Mouse (Mus musculus): ENCODE measurements at regions not wholly inside any gene's neighbourhood (a gene's known extent, or its start where the extent isn't known, plus 50 kb on each side); places are given as distances from the start of the nearest gene placed in this dataset.

DNA sequence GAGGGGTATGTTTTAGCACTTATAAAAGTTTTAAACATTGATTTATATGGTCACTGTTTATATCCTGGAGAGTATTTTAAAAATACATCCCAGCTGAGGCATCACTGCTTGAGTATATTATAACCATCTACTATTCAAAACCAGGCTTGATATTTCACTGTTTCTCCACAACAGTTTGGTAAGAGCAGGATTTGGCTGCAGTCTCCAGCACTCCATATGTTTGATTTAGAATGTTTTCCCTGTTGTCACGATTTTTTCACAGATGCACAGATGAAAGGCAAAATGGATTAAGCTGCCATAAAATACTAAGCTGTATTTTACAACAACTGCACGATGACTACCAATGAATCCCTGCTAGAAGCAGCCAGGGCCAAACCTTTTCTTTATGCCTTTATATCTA, 166.6 kb downstream of the Cox7b2 start:
- peak; percentile 5 for DNase-seq

DNA sequence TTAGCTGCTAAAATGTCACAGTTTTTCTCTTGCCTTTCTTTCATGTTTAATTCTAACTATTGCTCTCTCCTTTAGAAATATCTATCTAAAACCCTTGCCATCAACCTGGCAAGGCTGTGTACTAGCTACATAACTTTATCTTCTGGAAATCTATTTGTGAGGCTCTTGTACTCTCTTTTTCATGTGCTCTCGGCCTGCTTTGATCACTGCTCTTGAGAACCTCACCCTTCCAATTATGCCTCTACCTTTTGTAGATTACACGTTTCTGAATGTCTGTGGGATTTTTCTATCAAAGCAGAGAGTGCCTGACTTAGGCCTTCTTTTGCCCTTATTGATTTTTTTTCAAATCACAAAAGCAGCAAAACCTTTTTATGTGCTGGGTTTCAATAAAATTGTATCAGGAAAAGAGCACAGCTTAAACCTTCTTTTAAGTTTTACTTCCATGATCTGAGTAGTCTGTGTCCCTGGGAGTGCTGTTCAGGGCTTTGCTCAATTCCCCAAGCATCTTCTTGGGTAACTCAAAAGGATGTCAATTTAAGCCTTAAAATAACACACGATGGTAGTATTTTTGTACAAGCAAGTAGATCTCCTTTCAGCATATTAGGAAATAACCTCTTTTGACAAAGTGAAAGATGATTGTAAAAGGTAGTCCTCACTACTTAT, 181.7 kb downstream of the Cox7b2 start:
- no peak for DNase-seq

DNA sequence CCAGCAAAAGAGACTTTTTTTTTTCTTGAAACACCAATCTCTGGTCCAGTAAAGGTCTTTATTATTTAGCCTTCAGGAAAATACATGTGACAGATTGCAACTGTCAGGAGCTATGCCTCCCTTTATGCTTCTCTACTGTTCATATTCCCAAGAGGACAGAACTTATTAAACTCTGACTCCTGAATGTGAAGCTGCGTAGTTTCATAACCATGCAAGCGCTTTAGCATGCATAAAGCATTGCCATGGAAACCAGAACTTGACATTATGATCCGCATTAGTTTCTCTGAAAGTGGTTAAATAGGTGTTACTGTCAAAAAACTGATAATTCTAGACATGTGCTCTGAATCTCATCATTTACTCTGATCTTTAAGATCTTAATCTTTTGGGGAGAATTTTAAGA, 206.5 kb downstream of the Cox7b2 start:
- DNase-seq: no peak

DNA sequence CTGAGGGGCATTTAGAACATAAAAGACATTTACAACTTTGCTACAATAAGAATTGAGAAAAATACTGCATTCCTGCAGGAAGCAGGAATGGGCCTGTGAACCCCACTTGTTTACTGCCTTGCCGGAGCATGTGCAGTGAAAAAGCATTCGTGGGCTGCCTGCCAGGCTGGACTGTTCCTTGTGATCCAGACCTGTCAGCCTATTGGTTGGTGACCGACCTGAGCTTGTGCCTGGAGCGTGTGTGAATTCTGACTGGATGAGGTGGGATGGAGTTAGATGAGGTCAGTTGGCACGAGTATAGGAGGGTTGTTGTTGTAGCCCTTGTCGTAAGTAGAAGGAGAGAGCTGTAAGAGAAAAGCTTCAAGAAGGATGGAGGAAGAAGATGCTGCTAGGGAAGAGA, 213.8 kb upstream of the Gabra2 start:
- DNase-seq: peak; percentile 68

DNA sequence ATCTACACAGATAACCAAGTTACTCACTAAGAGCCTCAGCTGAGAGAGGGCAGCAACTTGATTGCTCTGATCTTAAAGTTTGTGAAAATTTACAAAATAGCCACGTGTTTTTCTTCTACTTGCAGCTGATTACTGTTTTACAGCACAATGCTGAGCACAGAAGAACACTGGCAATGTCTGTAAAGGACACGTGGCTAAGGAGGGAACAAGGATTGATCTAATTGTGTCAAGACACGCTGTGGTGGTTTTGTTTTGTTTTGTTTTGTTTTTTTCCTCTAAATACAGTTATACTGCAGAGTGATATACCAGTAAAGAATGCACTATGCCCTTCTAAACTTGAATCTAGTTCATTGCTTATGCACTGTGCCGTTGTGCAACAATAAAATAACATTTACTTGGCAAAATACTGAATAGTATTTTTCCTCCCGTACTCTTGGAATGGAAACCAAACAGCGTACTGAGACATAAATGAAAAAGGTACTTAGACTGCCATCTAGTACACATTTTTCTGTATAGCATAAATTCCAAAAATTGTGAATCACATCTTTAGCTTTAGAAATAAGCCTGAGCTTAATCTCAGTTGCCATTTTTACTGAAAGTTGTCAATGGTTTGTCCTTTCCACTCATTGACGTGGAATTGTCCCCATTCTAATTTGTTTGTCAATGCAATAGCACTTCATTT, 166.7 kb upstream of the Gabra2 start:
- DNase-seq: no peak

DNA sequence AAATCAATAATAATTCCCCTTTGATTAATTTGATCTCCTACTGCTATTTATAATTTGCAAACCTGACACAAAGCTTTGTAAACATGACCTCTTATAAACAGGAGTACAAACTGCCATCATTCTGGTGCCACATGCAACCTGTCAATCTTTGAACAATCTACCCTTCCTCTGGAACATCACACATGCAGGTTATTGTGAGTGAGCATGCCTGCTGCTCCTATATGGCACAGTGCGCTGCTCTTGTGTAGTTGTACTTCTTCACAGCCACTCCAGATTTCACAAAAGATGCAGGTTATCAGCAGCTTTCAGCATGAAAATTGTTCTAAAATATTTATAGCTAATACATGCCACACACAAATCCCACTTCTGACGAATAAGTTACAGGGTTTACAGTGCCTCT, 153.6 kb upstream of the Gabra2 start:
- no peak for DNase-seq

DNA sequence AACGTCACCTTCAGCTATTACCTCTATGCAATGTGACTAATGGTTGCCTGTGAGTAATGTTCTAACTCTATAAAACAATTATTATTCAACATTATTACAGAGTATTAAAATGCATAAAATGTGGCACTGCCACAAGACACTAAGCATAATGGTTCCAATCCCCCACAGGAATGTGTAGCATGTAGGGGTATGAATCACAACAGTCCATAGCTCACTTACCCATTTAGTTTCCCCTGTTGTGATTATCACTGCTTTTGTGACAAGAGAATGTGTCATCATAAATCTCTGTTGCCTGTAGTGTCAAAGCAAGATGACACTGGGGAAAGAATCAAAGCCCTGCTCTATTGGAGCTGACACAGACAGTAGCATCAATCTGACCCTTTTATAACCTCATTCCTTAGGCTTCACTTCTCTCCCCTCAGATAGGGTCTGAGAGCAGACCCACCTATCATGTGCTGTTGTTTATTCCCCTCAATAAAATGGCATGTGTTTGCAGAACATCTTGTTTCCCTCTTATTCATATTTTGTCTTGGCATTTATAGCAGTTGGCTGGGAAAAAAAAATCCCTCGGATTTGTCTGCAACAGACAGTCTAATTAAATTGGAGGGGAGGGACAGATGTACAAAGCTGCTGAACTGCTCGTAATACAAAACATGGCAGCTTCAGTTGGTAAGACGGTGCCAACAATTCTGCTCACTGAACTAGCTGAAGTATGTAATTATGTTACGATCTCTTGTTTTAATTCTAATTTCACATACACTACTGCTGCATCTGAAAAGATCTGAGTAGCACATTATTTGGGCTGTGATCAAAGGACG, 152.9 kb upstream of the Gabra2 start:
- DNase-seq: no peak

DNA sequence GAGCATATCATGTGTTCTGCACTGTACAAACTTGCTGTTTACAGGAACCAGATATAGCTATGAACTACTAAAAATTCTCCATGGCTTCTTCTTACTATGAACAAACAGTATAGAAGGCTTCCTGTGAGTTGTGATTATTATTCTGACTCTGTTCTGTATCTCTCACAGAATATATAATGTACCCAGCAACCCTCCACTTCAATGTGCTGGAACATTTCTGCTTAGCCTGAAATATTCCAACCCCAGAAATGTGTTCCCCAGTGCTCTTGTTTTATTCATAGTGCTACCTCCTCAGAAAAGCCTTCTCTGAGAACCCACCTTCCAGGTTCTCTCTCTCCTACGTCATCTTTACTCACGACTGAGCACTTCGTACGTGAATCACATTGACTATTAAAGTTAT, 132.0 kb upstream of the Gabra2 start:
- no peak for DNase-seq

DNA sequence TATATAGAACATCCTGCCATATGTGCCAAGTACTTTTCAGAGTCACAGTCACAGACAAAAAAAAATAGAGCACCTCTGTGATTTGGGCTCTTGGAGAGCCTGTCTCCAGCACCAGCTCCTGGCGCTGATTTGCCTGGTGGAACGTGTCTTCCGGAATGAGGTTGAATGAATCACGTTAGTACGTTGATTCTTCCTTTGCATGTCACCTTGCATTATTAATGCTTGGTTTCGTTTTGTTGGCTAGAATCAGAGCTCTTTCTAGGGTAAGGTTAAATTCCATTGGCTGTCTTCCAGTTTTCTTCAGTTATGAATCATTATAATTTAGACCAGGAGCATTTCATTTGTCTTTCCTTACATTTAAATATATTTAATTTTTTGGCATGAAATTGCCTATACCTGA, 105.2 kb upstream of the Gabra2 start:
- no peak for DNase-seq

DNA sequence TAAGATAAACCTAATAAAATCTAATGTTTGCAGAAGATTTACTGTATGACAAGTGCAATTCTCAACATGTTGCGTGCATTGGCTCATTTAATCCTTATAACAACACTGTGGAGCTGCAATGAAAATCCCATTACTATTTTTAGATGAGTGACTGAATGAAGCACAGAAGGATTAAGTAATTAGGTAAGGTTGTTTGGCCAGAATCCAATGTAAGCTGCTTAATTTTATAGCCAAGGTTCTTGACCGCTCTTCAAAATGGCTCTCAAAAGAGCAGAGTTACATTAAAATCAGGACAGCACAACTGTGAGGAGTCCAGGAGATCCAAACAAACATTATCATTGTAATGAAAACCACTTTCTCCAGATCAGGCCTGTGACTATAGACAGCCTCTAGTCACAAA, 81.7 kb upstream of the Gabra2 start:
- DNase-seq: no peak

DNA sequence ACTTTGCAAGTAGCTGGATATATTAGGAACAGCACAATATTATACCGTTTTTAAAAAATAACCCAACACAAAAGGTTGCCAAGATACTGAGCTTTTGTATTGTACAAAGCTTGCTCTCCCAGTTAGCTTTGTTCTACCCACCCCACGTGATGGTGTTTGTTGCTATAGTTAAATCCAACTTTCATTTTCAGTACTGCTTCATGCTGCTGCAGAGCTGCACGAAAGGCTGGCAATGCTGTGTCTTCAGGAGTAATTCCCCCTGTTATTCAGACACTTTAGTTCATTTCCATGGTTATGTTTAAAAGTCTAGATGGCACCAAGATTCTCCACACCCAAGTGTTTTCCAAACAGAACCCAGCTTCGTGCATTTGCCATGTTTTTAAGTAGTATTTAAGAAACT, 74.7 kb upstream of the Gabra2 start:
- DNase-seq: no peak
